In the genomic region with DNA sequence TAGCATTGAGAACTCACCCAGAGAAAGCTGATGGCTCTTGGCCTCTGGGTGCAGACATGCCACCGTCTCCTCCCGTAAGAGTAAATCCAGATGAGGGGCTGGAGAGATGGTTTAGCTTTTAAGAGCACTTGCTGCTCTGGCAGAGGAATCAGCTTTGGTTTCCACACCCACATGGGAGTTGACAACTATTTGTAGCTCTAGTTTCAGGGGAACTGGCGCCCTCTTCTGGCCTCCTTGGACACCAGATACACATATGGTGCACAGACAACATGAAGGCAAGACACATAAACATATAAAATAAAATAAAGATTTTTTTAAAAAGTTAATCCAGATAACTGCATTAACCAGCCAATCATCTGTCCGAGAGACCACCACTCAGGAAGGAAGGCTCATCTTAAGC, we compare ENCODE assay signal across 14 mouse cellular contexts.
DNase-seq lines count a peak whose midpoint lies in the region; ATAC-seq and TF ChIP-seq lines count a peak whose summit lies in the region.
"Had no signal": no experiment of that assay in that cellular context is flagged by ENCODE, and none has a peak within 500 bp of the region (broad histone marks: within the 10 kb centered on the region; RNA-seq: fewer than 3 reads in every experiment).

No protein-coding gene starts in this region.

- no peaks in the 10 kb centered on the region for H3K9me3 ChIP-seq in forebrain, postnatal 0 days (ENCODE audit: low read length)
- no peaks in the 10 kb centered on the region for H3K9me3 ChIP-seq in forebrain, embryonic 15.5 days
- no peaks in the 10 kb centered on the region for H3K9me3 ChIP-seq in lung, embryonic 14.5 days (ENCODE audit: low read depth, low read length)
- no peaks in the 10 kb centered on the region for H3K9me3 ChIP-seq in ES-E14 (ENCODE audit: control insufficient read depth, insufficient read depth, low read depth, low read length)
- H3K9me3 ChIP-seq: embryonic facial prominence, embryonic 12.5 days; heart, embryonic 10.5 days had no signal

- no peak overlapping the region for H3K4me3 ChIP-seq in forebrain, postnatal 0 days (ENCODE audit: low read depth, low read length)
- H3K4me3 ChIP-seq in forebrain, embryonic 15.5 days, result no peak overlapping the region
- no peak overlapping the region for H3K4me3 ChIP-seq in lung, embryonic 14.5 days (ENCODE audit: low read depth, low read length)
- H3K4me3 ChIP-seq in ES-E14 (ENCODE audit: insufficient read depth in 1 of 2, low read depth in 1 of 2, low read length in 2 of 2, poor library complexity in 1 of 2, severe bottlenecking in 1 of 2), result no peak overlapping the region
- H3K4me3 ChIP-seq: embryonic facial prominence, embryonic 12.5 days; heart, embryonic 10.5 days; myocyte had no signal

- peaks cover 7% of the 10 kb centered on the region; the same call in 1 of the 2 replicates for H3K4me1 ChIP-seq in forebrain, postnatal 0 days (ENCODE audit: insufficient read depth)
- H3K4me1 ChIP-seq in forebrain, embryonic 15.5 days, result peaks cover 8% of the 10 kb centered on the region
- no peaks in the 10 kb centered on the region for H3K4me1 ChIP-seq in lung, embryonic 14.5 days (ENCODE audit: insufficient read depth)
- H3K4me1 ChIP-seq in ES-E14 (ENCODE audit: control insufficient read depth in 2 of 2, insufficient read depth in 2 of 2, low read length in 2 of 2, poor library complexity in 1 of 2), result peaks cover 2 to 6% of the 10 kb centered on the region in 2 experiments; a peak in 3 of 4 replicates
- H3K4me1 ChIP-seq: heart, embryonic 10.5 days had no signal

- ATAC-seq in forebrain, postnatal 0 days, result no peak
- no peak for ATAC-seq in forebrain, embryonic 15.5 days (replicated peaks)
- no peak for ATAC-seq in lung, embryonic 14.5 days (ENCODE audit: insufficient read depth)
- ATAC-seq: hindbrain, postnatal 0 days had no signal

- no peaks in the 10 kb centered on the region for H3K27me3 ChIP-seq in forebrain, postnatal 0 days (ENCODE audit: insufficient read depth, low read length)
- H3K27me3 ChIP-seq in forebrain, embryonic 15.5 days, result no peaks in the 10 kb centered on the region
- H3K27me3 ChIP-seq in lung, embryonic 14.5 days (ENCODE audit: insufficient read depth, low read length), result no peaks in the 10 kb centered on the region
- H3K27me3 ChIP-seq: embryonic facial prominence, embryonic 12.5 days had no signal

- no peak overlapping the region for H3K9ac ChIP-seq in forebrain, postnatal 0 days
- H3K9ac ChIP-seq in forebrain, embryonic 15.5 days (replicated peaks), result no peak overlapping the region
- no peak overlapping the region for H3K9ac ChIP-seq in lung, embryonic 14.5 days
- H3K9ac ChIP-seq in ES-E14 (ENCODE audit: insufficient read depth, low read depth, low read length, poor library complexity, severe bottlenecking), result no peak overlapping the region
- H3K9ac ChIP-seq: embryonic facial prominence, embryonic 12.5 days had no signal

- no peak for DNase-seq in forebrain, postnatal 0 days
- DNase-seq in lung, embryonic 14.5 days, result peak; percentile 34
- no peak for DNase-seq in lung, postnatal 25 days (ENCODE audit: low spot score)
- peak; percentile 75 for DNase-seq in ES-E14 (ENCODE audit: low read depth, low spot score)
- peak; percentile 37 to 43 for DNase-seq in kidney, postnatal 4 days
- DNase-seq in cerebellum, adult 11 months, result no peak
- no peak for DNase-seq in layer of hippocampus, postnatal 10 days (ENCODE audit: low spot score in 2 of 2)
- DNase-seq: lung, postnatal 10 days; right cerebral cortex, adult 18-20 months had no signal

- WGBS in forebrain, postnatal 0 days, result 79% methylated on average over 4 of the region's 4 CpGs
- WGBS in forebrain, embryonic 15.5 days, result 80% methylated on average over 4 of the region's 4 CpGs
- 71% methylated on average over 4 of the region's 4 CpGs for WGBS in lung, embryonic 14.5 days

- no peaks in the 10 kb centered on the region for H3K36me3 ChIP-seq in forebrain, postnatal 0 days (ENCODE audit: insufficient read depth)
- no peaks in the 10 kb centered on the region for H3K36me3 ChIP-seq in forebrain, embryonic 15.5 days
- H3K36me3 ChIP-seq in lung, embryonic 14.5 days (ENCODE audit: insufficient read depth), result no peaks in the 10 kb centered on the region
- H3K36me3 ChIP-seq in ES-E14 (ENCODE audit: control insufficient read depth, insufficient read depth, low read length, poor library complexity, severe bottlenecking), result no peaks in the 10 kb centered on the region
- H3K36me3 ChIP-seq: embryonic facial prominence, embryonic 12.5 days; heart, embryonic 10.5 days had no signal

- no peak overlapping the region for H3K27ac ChIP-seq in forebrain, postnatal 0 days (ENCODE audit: low read depth, low read length)
- no peak overlapping the region for H3K27ac ChIP-seq in forebrain, embryonic 15.5 days (replicated peaks)
- H3K27ac ChIP-seq in lung, embryonic 14.5 days (ENCODE audit: low read depth), result no peak overlapping the region
- H3K27ac ChIP-seq in ES-E14 (ENCODE audit: insufficient read depth, low read depth, low read length, poor library complexity, severe bottlenecking), result no peak overlapping the region
- H3K27ac ChIP-seq: embryonic facial prominence, embryonic 12.5 days; heart, embryonic 10.5 days had no signal

- peak; percentile 27 for TF ChIP-seq CTCF in forebrain, postnatal 0 days (IDR thresholded peaks at IDR 0.05; ENCODE audit: low read depth)
- peak; percentile 26; the same call in 1 of the 2 replicates for TF ChIP-seq CTCF in lung, embryonic 14.5 days (IDR thresholded peaks at IDR 0.05; ENCODE audit: low read depth)

- in situ Hi-C loops in ES-E14 (cut with MboI; ENCODE audit: low sequenced_read_pairs in 2 of 2, unreplicated experiment in 2 of 2), result no loop called here

- H3K4me2 ChIP-seq in forebrain, postnatal 0 days (ENCODE audit: low read depth), result no peak overlapping the region
- no peak overlapping the region for H3K4me2 ChIP-seq in forebrain, embryonic 15.5 days (replicated peaks)
- no peak overlapping the region for H3K4me2 ChIP-seq in lung, embryonic 14.5 days
- H3K4me2 ChIP-seq: embryonic facial prominence, embryonic 12.5 days had no signal

TF ChIP-seq in ES-E14, 5 proteins besides CTCF, POLR2A, EP300 and RAD21:
- TF ChIP-seq HCFC1 (IDR thresholded peaks at IDR 0.05; ENCODE audit: borderline replicate concordance, insufficient read depth, low read length), result no peak
- no peak for TF ChIP-seq ZNF384 (IDR thresholded peaks at IDR 0.05; ENCODE audit: low read depth, low read length)
- TF ChIP-seq ZC3H11A (IDR thresholded peaks at IDR 0.05; ENCODE audit: borderline replicate concordance, low read depth, low read length), result peak; percentile 58; the same call in 1 of the 2 replicates

Comparison
In these comparisons a context has a peak if more than half of its experiments do, and no peak if none do; other contexts are left out.
1. DNase-seq: peak in lung, embryonic 14.5 days (single experiment), ES-E14 (single experiment) and kidney, postnatal 4 days (2 of 2); none in forebrain, postnatal 0 days (single experiment), lung, postnatal 25 days (single experiment), cerebellum, adult 11 months (single experiment) and layer of hippocampus, postnatal 10 days (0 of 2).